Mouse (Mus musculus) liver, embryonic 14.5 days (tissue): ENCODE data around the gene Pde4d. TPM values are rescaled to one million over a fixed set of nuclear protein-coding genes. Genes with fewer than 3 reads are reported as not detected.

Experiments used
- ATAC-seq: fragments of 200-750 bp; cut with Nextera tagmentation; 2 replicates; pipeline ENCODE4 v1.8.0; 2017; ENCODE audit warnings: moderate number of reproducible peaks, mild to moderate bottlenecking, moderate library complexity; ENCODE audit not compliant: insufficient read depth
- DNase-seq, 3 experiments: peaks; one replicate each; pipeline ENCODE4 v3.0.0-alpha.2; 2012 to 2013; ENCODE audit warnings: low read depth in 3 of 3, low spot score in 3 of 3
- H3K27ac ChIP-seq: fragments of 300-500 bp; sonication (generic); 2 replicates; pipeline ENCODE4 v1.5.1; 2014; ENCODE audit warnings: moderate library complexity, mild to moderate bottlenecking, control low read depth, inconsistent platforms
- H3K27me3 ChIP-seq: fragments of 300-500 bp; sonication (generic); 2 replicates; pipeline ENCODE4 v1.6.1; 2014; ENCODE audit warnings: mild to moderate bottlenecking, low read length, moderate library complexity; ENCODE audit not compliant: control insufficient read depth, insufficient read depth
- H3K36me3 ChIP-seq: fragments of 300-500 bp; sonication (generic); replicated peaks from 2 replicates; pipeline ENCODE4 v1.6.1; 2014; ENCODE audit warnings: low read depth; ENCODE audit not compliant: control insufficient read depth, insufficient read depth
- H3K4me1 ChIP-seq, 2 experiments: fragments of 200-500 bp in 1 of 2; fragments of 300-500 bp in 1 of 2; sonication (generic) in 1 of 2; replicated peaks; 2 replicates each; pipeline ENCODE4 v1.6.1; 2012 to 2014; ENCODE audit warnings: antibody characterized with exemption in 1 of 2, inconsistent platforms in 1 of 2, low read length in 1 of 2; ENCODE audit not compliant: control insufficient read depth in 2 of 2, insufficient read depth in 2 of 2
- H3K4me2 ChIP-seq: fragments of 300-500 bp; sonication (generic); 2 replicates; pipeline ENCODE4 v1.6.1; 2014; ENCODE audit warnings: low read depth, mild to moderate bottlenecking, control low read depth, moderate library complexity
- H3K4me3 ChIP-seq, 2 experiments: fragments of 200-500 bp in 1 of 2; fragments of 300-500 bp in 1 of 2; sonication (generic) in 1 of 2; 2 replicates each; pipeline ENCODE4 v1.5.1; 2012 to 2014; ENCODE audit warnings: low read depth in 2 of 2, low read length in 2 of 2, mild to moderate bottlenecking in 2 of 2, control low read depth in 1 of 2, inconsistent platforms in 1 of 2, moderate library complexity in 1 of 2; ENCODE audit not compliant: insufficient read depth in 1 of 2
- H3K9ac ChIP-seq: fragments of 300-500 bp; sonication (generic); replicated peaks from 2 replicates; pipeline ENCODE4 v1.6.1; 2014; ENCODE audit warnings: mild to moderate bottlenecking, control low read depth, moderate library complexity
- H3K9me3 ChIP-seq: fragments of 300-500 bp; sonication (generic); 2 replicates; pipeline ENCODE4 v1.6.1; 2016; ENCODE audit warnings: low read length, mixed read lengths; ENCODE audit not compliant: control insufficient read depth
- CTCF ChIP-seq: IDR thresholded peaks from 2 replicates; pipeline ENCODE4 v1.5.1; 2016; ENCODE audit warnings: antibody characterized with exemption, low read depth, control low read depth
- EP300 ChIP-seq: IDR thresholded peaks from 2 replicates; pipeline ENCODE4 v1.6.1; 2016; ENCODE audit warnings: antibody characterized with exemption, low read depth
- WGBS: fragments of 180-500 bp; shearing (Covaris S2); extraction: QIAGEN DNeasy Blood & Tissue Kit; methylation state at CpG from one replicate; pipeline ENCODE4 v1.1.7; 2014; ENCODE audit not compliant: insufficient replicate concordance; 5-methylcytosine and 5-hydroxymethylcytosine counted together
- polyA plus RNA-seq, 2 experiments: library from polyadenylated mRNA; depleted of rRNA in 1 of 2; stranded (reverse) in 1 of 2; unstranded in 1 of 2; fragments of >200 nt; fragmentation: Nextera tagmentation in 1 of 2; extraction: Ambion mirVana in 1 of 2; gene quantifications; 2 replicates each; pipeline versions ENCODE4 v1.2.1 to v1.2.3; 2012 to 2014

The Pde4d gene
- polyA plus RNA-seq, 2 experiments: 4.9 to 8.6 TPM

GRCm38 (mm10) chr13:109547700-109548099, 1098.0 kb downstream of the Pde4d start:
- H3K4me2 ChIP-seq: no peak overlapping the region
- no peak overlapping the region for H3K4me3 ChIP-seq
- no peaks in the 10 kb centered on the region; a peak in 1 of 4 replicates for H3K4me1 ChIP-seq
- no peak overlapping the region for H3K27ac ChIP-seq
- no peaks in the 10 kb centered on the region for H3K9me3 ChIP-seq
- H3K9ac ChIP-seq: no peak overlapping the region
- TF ChIP-seq CTCF (peak; percentile 66), EP300 (no peak)
- no peak for ATAC-seq
- 18% methylated on average over 6 of the region's 6 CpGs for WGBS
- H3K27me3 ChIP-seq: no peaks in the 10 kb centered on the region
- DNase-seq: peak; percentile 38 to 44 (median 39)
- no peaks in the 10 kb centered on the region for H3K36me3 ChIP-seq

DNA sequence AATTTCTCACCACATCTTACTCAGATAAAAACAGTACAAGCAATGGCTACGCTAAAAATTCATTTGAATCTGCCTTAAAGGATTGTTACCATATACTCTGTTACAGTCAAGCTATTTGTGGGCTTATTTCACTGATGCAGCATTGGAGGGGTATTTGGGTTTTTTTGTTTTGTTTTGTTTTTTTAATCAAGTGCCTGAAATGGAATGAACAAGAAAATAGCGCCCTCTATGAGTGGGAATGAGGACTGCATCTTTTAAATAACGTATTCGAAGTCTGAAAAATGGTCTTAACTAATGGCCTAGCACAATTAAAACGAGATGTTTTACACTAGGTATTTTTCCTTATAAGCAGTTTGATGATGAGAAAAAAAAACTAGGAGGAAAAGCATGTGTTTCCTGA, 1098.5 kb downstream of the Pde4d start:
- no peaks in the 10 kb centered on the region for H3K27me3 ChIP-seq
- no peak overlapping the region for H3K4me3 ChIP-seq
- H3K27ac ChIP-seq: no peak overlapping the region
- TF ChIP-seq CTCF (peak; percentile 36; the same call in 1 of the 2 replicates), EP300 (no peak)
- H3K4me2 ChIP-seq: no peak overlapping the region
- H3K36me3 ChIP-seq: no peaks in the 10 kb centered on the region
- H3K9ac ChIP-seq: no peak overlapping the region
- DNase-seq (peak in 1 of 3 experiments; percentile 19), ATAC-seq (no peak)
- H3K9me3 ChIP-seq: no peaks in the 10 kb centered on the region
- WGBS: 52% methylated on average over 5 of the region's 5 CpGs
- H3K4me1 ChIP-seq: no peaks in the 10 kb centered on the region; a peak in 1 of 4 replicates

- WGBS: 63% methylated on average over 11 of the region's 11 CpGs
- Histone ChIP-seq H3K4me3 (no peak overlapping the region), H3K9me3 (no peaks in the 10 kb centered on the region), H3K27me3 (no peaks in the 10 kb centered on the region), H3K9ac (no peak overlapping the region), H3K27ac (no peak overlapping the region), H3K4me2 (no peak overlapping the region), H3K36me3 (no peaks in the 10 kb centered on the region), H3K4me1 (no peaks in the 10 kb centered on the region; a peak in 1 of 4 replicates)
- no peak for TF ChIP-seq EP300
- no peak for TF ChIP-seq CTCF
- DNase-seq (no peak), ATAC-seq (no peak)
These were observed 1099.2 kb downstream of the Pde4d start for GRCm38 (mm10) chr13:109548771-109549555.

DNA sequence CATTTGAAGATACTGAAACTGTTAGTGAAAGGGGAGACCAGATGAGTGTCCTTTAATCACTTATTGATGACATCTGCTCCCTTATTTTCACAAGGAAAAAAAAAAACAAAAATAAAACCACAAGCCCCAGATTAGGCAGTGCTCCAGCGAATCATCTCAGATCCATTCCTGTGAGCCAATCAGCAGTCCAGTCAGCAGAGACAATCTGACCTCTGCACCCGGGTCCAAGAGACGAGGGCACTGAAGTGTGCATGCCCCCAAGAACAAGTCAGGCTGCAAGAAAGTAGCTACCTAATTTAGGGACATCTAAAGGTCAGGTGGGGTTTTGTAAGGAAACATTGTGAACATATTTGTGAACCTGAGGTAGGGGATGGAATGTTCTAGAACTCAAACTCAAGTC, 1102.1 kb downstream of the Pde4d start:
- Histone ChIP-seq H3K4me1 (no peaks in the 10 kb centered on the region; a peak in 1 of 4 replicates), H3K9ac (no peak overlapping the region), H3K27me3 (no peaks in the 10 kb centered on the region), H3K27ac (no peak overlapping the region), H3K36me3 (no peaks in the 10 kb centered on the region), H3K4me3 (no peak overlapping the region), H3K4me2 (no peak overlapping the region), H3K9me3 (no peaks in the 10 kb centered on the region)
- DNase-seq (no peak), ATAC-seq (no peak)
- WGBS: 44% methylated on average over 3 of the region's 3 CpGs
- TF ChIP-seq CTCF (no peak), EP300 (no peak)

DNA sequence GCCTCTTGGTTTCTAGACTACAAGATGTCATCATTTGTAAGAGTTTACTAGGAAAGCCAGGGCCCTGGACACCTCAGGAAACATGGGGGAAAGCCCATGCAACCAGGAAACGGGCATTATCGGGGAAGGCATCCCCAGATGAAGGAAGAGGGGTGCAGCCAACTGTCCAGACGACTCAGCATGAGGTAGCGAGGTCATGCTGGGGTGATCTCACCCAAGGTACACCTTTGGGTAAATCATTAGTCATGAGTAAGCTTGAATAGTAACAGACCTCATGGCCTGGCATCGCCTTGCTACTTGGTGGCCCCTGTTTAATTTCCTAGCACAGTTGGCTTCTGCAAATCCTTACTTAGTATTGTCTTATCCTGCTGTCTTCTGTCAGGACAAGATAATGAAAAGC, 1105.8 kb downstream of the Pde4d start:
- 52% methylated on average over 5 of the region's 5 CpGs for WGBS
- no peak for DNase-seq
- no peak overlapping the region for H3K4me2 ChIP-seq
- H3K27ac ChIP-seq: no peak overlapping the region
- no peaks in the 10 kb centered on the region for H3K27me3 ChIP-seq
- ATAC-seq: no peak
- no peaks in the 10 kb centered on the region; a peak in 1 of 4 replicates for H3K4me1 ChIP-seq
- H3K36me3 ChIP-seq: no peaks in the 10 kb centered on the region
- no peaks in the 10 kb centered on the region for H3K9me3 ChIP-seq
- no peak overlapping the region for H3K9ac ChIP-seq
- TF ChIP-seq CTCF: no peak
- no peak for TF ChIP-seq EP300
- no peak overlapping the region for H3K4me3 ChIP-seq
